Mouse (Mus musculus): ENCODE measurements at regions not wholly inside any gene's neighbourhood (a gene's known extent, or its start where the extent isn't known, plus 50 kb on each side); places are given as distances from the start of the nearest gene placed in this dataset.

DNA sequence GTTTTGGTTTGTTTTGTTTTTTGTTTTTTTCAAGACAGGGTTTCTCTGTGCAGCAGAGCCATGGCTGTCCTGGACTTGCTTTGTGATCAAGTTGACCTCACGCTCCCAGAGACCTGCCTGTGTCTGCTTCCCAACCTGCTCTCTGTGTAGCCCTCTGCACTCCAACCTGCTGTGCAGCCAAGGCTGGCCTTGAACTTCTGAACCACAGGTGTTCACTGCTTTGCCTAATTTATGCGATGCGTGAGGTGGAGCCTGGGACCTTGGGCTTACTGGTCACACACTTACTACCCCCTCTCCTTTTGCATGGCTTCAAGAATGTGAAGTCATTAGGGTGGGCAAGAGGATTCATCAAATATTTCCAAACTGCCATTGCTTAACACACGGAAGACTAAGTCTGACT is 354.6 kb downstream of the Fam19a5 start:
- TF ChIP-seq CTCF (IDR thresholded peaks at IDR 0.05; ENCODE audit: extremely low read depth, insufficient read length, insufficient replicate concordance, low read depth, low read length) (no peak), POLR2A (IDR thresholded peaks at IDR 0.05; ENCODE audit: low read depth, low read length) (no peak)

Measured in small intestine, adult 2 months (tissue).